Mouse (Mus musculus) myocyte (in vitro differentiated cells): Measurements from ENCODE around the gene Hpn.

ENCODE experiments used
- CEBPB ChIP-seq: IDR thresholded peaks from 2 replicates; pipeline ENCODE4 v1.6.1; 2011; ENCODE audit warnings: mild to moderate bottlenecking, moderate library complexity; ENCODE audit not compliant: poor library complexity, insufficient read depth, severe bottlenecking
- MAX ChIP-seq: IDR thresholded peaks from one replicate; pipeline ENCODE4 v1.6.1; 2011; ENCODE audit warnings: low read depth, mild to moderate bottlenecking, control low read depth
- MYOD1 ChIP-seq, 3 experiments: IDR thresholded peaks; one replicate each; pipeline ENCODE4 v1.6.1; 2011; ENCODE audit warnings: control low read depth in 2 of 3, low read depth in 2 of 3, mild to moderate bottlenecking in 2 of 3, moderate library complexity in 1 of 3; ENCODE audit not compliant: insufficient read length in 2 of 3, control insufficient read depth in 1 of 3
- POLR2A ChIP-seq: IDR thresholded peaks from one replicate; pipeline ENCODE4 v1.6.1; 2011; ENCODE audit warnings: low read depth, mild to moderate bottlenecking, control low read depth, moderate library complexity; ENCODE audit not compliant: insufficient read length
- USF1 ChIP-seq: IDR thresholded peaks from one replicate; pipeline ENCODE4 v1.6.1; 2011; ENCODE audit warnings: low read depth, mild to moderate bottlenecking, control low read depth, moderate library complexity

GRCm38 (mm10) chr7:31079670-31080069, 35.4 kb downstream of the Hpn start:
- TF ChIP-seq POLR2A (no peak), MAX (no peak), MYOD1 (IDR thresholded peaks at IDR 0.05; ENCODE audit: control insufficient read depth in 1 of 3, insufficient read length in 2 of 3, low read depth in 2 of 3) (no peak), USF1 (no peak), CEBPB (no peak)
